Mouse (Mus musculus) myocyte (in vitro differentiated cells): ENCODE results near the gene Hmga1. TPM values are rescaled to one million over a fixed set of nuclear protein-coding genes. Genes with fewer than 3 reads are reported as not detected.

Experiments
- H3K27me3 ChIP-seq: one replicate; pipeline ENCODE4 v1.6.1; 2011; ENCODE audit not compliant: control insufficient read depth, insufficient read depth, insufficient read length
- H3K36me3 ChIP-seq: one replicate; pipeline ENCODE4 v1.6.1; 2011; ENCODE audit not compliant: control insufficient read depth, insufficient read depth
- H3K4me2 ChIP-seq: one replicate; pipeline ENCODE4 v1.6.1; 2011; ENCODE audit warnings: low read depth, control low read depth
- H3K4me3 ChIP-seq: one replicate; pipeline ENCODE4 v1.5.1; 2011; ENCODE audit warnings: mild to moderate bottlenecking, control low read depth, moderate library complexity
- H3K79me2 ChIP-seq: one replicate; pipeline ENCODE4 v1.6.1; 2011; ENCODE audit not compliant: control insufficient read depth, insufficient read depth
- H3ac ChIP-seq: one replicate; pipeline ENCODE4 v1.6.1; 2011; ENCODE audit not compliant: control insufficient read depth, insufficient read length
- CEBPB ChIP-seq: IDR thresholded peaks from 2 replicates; pipeline ENCODE4 v1.6.1; 2011; ENCODE audit warnings: mild to moderate bottlenecking, moderate library complexity; ENCODE audit not compliant: poor library complexity, insufficient read depth, severe bottlenecking
- E2F4 ChIP-seq: IDR thresholded peaks from one replicate; pipeline ENCODE4 v1.6.1; 2011; ENCODE audit warnings: mild to moderate bottlenecking, control low read depth, moderate library complexity; ENCODE audit not compliant: insufficient read depth
- MAX ChIP-seq: IDR thresholded peaks from one replicate; pipeline ENCODE4 v1.6.1; 2011; ENCODE audit warnings: low read depth, mild to moderate bottlenecking, control low read depth
- MYOD1 ChIP-seq, 3 experiments: IDR thresholded peaks; one replicate each; pipeline ENCODE4 v1.6.1; 2011; ENCODE audit warnings: control low read depth in 2 of 3, low read depth in 2 of 3, mild to moderate bottlenecking in 2 of 3, moderate library complexity in 1 of 3; ENCODE audit not compliant: insufficient read length in 2 of 3, control insufficient read depth in 1 of 3
- MYOG ChIP-seq, 3 experiments: IDR thresholded peaks; one replicate each; pipeline ENCODE4 v1.6.1; 2011; ENCODE audit warnings: control low read depth in 2 of 3, low read depth in 2 of 3, mild to moderate bottlenecking in 2 of 3; ENCODE audit not compliant: insufficient read length in 2 of 3, control insufficient read depth in 1 of 3, insufficient read depth in 1 of 3
- POLR2A ChIP-seq: IDR thresholded peaks from one replicate; pipeline ENCODE4 v1.6.1; 2011; ENCODE audit warnings: low read depth, mild to moderate bottlenecking, control low read depth, moderate library complexity; ENCODE audit not compliant: insufficient read length
- POLR2AphosphoS2 ChIP-seq: IDR thresholded peaks from one replicate; pipeline ENCODE4 v1.6.1; 2011; ENCODE audit warnings: low read depth, control low read depth; ENCODE audit not compliant: insufficient read length
- REST ChIP-seq: IDR thresholded peaks from one replicate; pipeline ENCODE4 v1.6.1; 2011; ENCODE audit warnings: mild to moderate bottlenecking, control low read depth, moderate library complexity; ENCODE audit not compliant: insufficient read depth, insufficient read length
- SRF ChIP-seq: IDR thresholded peaks from one replicate; pipeline ENCODE4 v1.6.1; 2011; ENCODE audit warnings: low read depth; ENCODE audit not compliant: control insufficient read depth, insufficient read length
- TCF12 ChIP-seq: IDR thresholded peaks from one replicate; pipeline ENCODE4 v1.6.1; 2011; ENCODE audit warnings: mild to moderate bottlenecking, control low read depth; ENCODE audit not compliant: poor library complexity, insufficient read depth, severe bottlenecking
- TCF3 ChIP-seq: IDR thresholded peaks from one replicate; pipeline ENCODE4 v1.6.1; 2011; ENCODE audit warnings: low read depth, control low read depth; ENCODE audit not compliant: insufficient read length
- USF1 ChIP-seq: IDR thresholded peaks from one replicate; pipeline ENCODE4 v1.6.1; 2011; ENCODE audit warnings: low read depth, mild to moderate bottlenecking, control low read depth, moderate library complexity
- polyA plus RNA-seq: library from polyadenylated mRNA; unstranded; fragments of >200 nt; fragmentation: generic; extraction: Trizol; gene quantifications from one replicate; pipeline ENCODE4 v1.2.1, GENCODE M21; 2012; ENCODE audit warnings: missing spikeins

The Hmga1 gene
- polyA plus RNA-seq, 1 experiment, result 60.9 TPM

DNA sequence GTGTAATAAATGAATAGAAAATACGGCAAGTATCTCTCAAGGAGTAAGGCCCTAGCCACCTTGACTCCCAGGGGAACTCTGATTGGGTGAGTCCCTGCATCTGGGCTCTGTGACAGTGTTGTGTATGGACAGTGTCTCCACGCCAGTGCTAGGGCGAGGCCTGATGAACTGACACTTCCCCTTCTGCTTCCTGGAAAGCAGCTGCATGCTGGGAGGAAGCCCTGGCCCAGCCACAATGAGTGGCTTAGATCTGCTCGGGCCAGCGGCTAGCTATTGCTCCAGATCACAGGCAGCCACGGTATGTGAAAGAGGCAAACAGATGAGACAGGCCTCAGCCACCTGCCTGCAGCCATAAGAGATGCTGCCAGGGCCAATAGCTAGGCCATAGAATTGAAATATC, 29.1 kb upstream of the Hmga1 start:
- no peak overlapping the region for H3K4me3 ChIP-seq
- H3K79me2 ChIP-seq, result no peaks in the 10 kb centered on the region
- H3K4me2 ChIP-seq, result no peak overlapping the region
- no peaks in the 10 kb centered on the region for H3K27me3 ChIP-seq
- H3ac ChIP-seq, result no peak overlapping the region
- TF ChIP-seq E2F4, result no peak
- TF ChIP-seq MAX, result no peak
- TF ChIP-seq SRF, result no peak
- TF ChIP-seq USF1, result no peak
- no peak for TF ChIP-seq POLR2AphosphoS2
- no peak for TF ChIP-seq REST
- TF ChIP-seq TCF3, result no peak
- TF ChIP-seq TCF12, result no peak
- no peak for TF ChIP-seq MYOG (IDR thresholded peaks at IDR 0.05; ENCODE audit: control insufficient read depth in 1 of 3, insufficient read depth in 1 of 3, insufficient read length in 2 of 3, low read depth in 2 of 3)
- no peak for TF ChIP-seq MYOD1 (IDR thresholded peaks at IDR 0.05; ENCODE audit: control insufficient read depth in 1 of 3, insufficient read length in 2 of 3, low read depth in 2 of 3)
- TF ChIP-seq POLR2A, result no peak
- H3K36me3 ChIP-seq, result no peaks in the 10 kb centered on the region

DNA sequence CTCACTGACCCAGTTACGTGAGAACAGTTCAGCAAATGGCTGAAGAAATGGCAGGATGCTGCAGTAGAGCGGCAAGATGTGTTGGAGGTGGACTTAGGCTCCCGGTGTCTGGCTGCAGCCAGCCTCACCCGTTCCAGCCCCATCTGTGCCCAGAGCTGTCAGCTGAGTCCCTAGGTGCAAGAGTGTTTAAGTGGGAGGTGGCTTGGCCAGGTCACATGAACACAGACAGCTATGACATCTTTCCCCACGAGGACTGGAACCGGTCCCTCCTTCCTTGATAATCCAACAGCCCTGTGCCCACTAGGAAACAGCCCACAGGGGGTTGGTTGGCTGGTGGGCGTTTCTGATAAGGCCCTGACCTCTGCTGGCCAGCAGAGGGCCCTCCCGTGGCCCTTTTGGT, 28.3 kb upstream of the Hmga1 start:
- H3K4me3 ChIP-seq, result no peak overlapping the region
- H3K79me2 ChIP-seq, result no peaks in the 10 kb centered on the region
- H3K36me3 ChIP-seq, result no peaks in the 10 kb centered on the region
- no peaks in the 10 kb centered on the region for H3K27me3 ChIP-seq
- H3ac ChIP-seq, result no peak overlapping the region
- no peak overlapping the region for H3K4me2 ChIP-seq
- TF ChIP-seq MYOD1 (IDR thresholded peaks at IDR 0.05; ENCODE audit: control insufficient read depth in 1 of 3, insufficient read length in 2 of 3, low read depth in 2 of 3) (no peak), POLR2A (no peak), CEBPB (no peak), SRF (no peak), TCF12 (no peak), E2F4 (no peak), POLR2AphosphoS2 (no peak), USF1 (no peak), MAX (no peak), REST (no peak), TCF3 (no peak), MYOG (IDR thresholded peaks at IDR 0.05; ENCODE audit: control insufficient read depth in 1 of 3, insufficient read depth in 1 of 3, insufficient read length in 2 of 3, low read depth in 2 of 3) (no peak)

DNA sequence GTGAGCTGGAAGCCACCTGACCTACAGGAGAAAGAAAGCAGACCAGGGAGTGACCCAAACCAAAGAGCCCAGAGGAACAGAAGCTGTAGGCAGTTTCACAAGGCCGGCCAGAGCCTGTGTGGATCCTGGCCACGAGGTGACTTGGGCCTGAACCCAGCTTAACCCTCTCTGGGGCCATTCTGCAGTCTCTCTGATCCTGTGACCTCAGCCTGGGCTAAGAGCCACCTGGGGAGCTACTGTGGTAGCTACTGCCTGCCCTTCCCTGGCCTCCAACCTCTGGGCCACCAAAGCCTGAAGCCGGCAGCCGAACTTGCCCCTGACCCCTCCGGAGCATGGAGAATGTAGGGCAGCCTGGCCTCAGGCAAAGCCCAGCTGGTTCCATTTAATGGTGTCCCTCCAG, 27.5 kb upstream of the Hmga1 start:
- TF ChIP-seq TCF12 (no peak), POLR2AphosphoS2 (no peak), TCF3 (no peak), MYOD1 (IDR thresholded peaks at IDR 0.05; ENCODE audit: control insufficient read depth in 1 of 3, insufficient read length in 2 of 3, low read depth in 2 of 3) (no peak), USF1 (no peak), CEBPB (no peak), REST (no peak), MYOG (IDR thresholded peaks at IDR 0.05; ENCODE audit: control insufficient read depth in 1 of 3, insufficient read depth in 1 of 3, insufficient read length in 2 of 3, low read depth in 2 of 3) (no peak), E2F4 (no peak), MAX (no peak), SRF (no peak), POLR2A (no peak)
- Histone ChIP-seq H3K36me3 (no peaks in the 10 kb centered on the region), H3ac (no peak overlapping the region), H3K4me3 (no peak overlapping the region), H3K79me2 (no peaks in the 10 kb centered on the region), H3K4me2 (no peak overlapping the region), H3K27me3 (no peaks in the 10 kb centered on the region)

DNA sequence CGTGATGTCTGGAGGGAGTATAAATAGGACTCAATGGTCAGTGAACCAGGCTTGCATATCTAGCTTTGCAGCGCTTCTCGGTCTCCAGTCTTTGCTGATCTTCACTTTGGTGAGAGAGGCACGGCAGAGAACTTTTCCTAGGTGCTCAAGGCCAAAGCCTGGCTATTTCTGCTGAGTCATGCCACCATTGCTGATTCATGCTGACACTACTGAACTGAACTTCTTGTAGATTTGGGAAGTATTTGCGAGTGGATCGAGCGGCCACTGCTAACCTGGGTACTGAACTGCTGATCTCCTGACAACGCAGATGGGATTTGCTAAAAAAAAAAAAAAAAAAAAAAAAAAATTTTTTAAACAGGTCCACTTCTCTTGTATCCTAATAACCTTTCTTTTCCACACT, 24.2 kb upstream of the Hmga1 start:
- no peaks in the 10 kb centered on the region for H3K79me2 ChIP-seq
- no peak overlapping the region for H3K4me3 ChIP-seq
- H3K27me3 ChIP-seq, result no peaks in the 10 kb centered on the region
- H3ac ChIP-seq, result no peak overlapping the region
- H3K36me3 ChIP-seq, result no peaks in the 10 kb centered on the region
- TF ChIP-seq TCF12 (no peak), TCF3 (no peak), MYOD1 (IDR thresholded peaks at IDR 0.05; ENCODE audit: control insufficient read depth in 1 of 3, insufficient read length in 2 of 3, low read depth in 2 of 3) (no peak), SRF (no peak)
- H3K4me2 ChIP-seq, result no peak overlapping the region

DNA sequence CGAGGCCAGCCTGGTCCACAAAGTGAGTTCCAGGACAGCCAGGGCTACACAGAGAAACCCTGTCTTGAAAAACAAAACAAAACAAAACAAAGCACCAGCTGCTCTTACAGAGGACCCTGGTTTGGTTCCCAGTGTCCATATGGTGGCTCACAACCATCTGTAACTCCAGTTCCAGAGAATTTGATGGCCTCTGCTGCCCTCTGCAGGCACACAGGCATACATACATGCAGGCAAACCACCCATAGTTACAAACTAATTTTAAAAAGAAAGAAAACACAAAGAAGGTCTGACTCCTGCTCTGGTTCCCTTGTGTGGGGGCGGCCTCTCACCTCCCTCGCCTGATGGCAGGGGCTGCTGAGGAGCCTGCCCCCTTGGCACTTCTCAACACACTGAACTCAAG, 22.9 kb upstream of the Hmga1 start:
- no peak overlapping the region for H3ac ChIP-seq
- H3K4me3 ChIP-seq, result no peak overlapping the region
- no peaks in the 10 kb centered on the region for H3K27me3 ChIP-seq
- H3K4me2 ChIP-seq, result no peak overlapping the region
- H3K79me2 ChIP-seq, result no peaks in the 10 kb centered on the region
- H3K36me3 ChIP-seq, result no peaks in the 10 kb centered on the region
- TF ChIP-seq MAX, result no peak
- TF ChIP-seq REST, result no peak
- TF ChIP-seq USF1, result no peak
- no peak for TF ChIP-seq MYOD1 (IDR thresholded peaks at IDR 0.05; ENCODE audit: control insufficient read depth in 1 of 3, insufficient read length in 2 of 3, low read depth in 2 of 3)
- TF ChIP-seq TCF3, result no peak
- TF ChIP-seq POLR2A, result no peak
- TF ChIP-seq SRF, result no peak
- no peak for TF ChIP-seq CEBPB
- TF ChIP-seq TCF12, result no peak
- TF ChIP-seq E2F4, result no peak
- TF ChIP-seq POLR2AphosphoS2, result no peak
- no peak for TF ChIP-seq MYOG (IDR thresholded peaks at IDR 0.05; ENCODE audit: control insufficient read depth in 1 of 3, insufficient read depth in 1 of 3, insufficient read length in 2 of 3, low read depth in 2 of 3)
